Mouse (Mus musculus) limb, embryonic 14.5 days (tissue): ENCODE data around the gene Acap3. TPM values are rescaled to one million over a fixed set of nuclear protein-coding genes. Genes with fewer than 3 reads are reported as not detected.

Experiments used
- ATAC-seq: fragments of 200-750 bp; cut with Nextera tagmentation; 2 replicates; pipeline ENCODE4 v1.8.0; 2017; ENCODE audit warnings: low read depth, moderate number of reproducible peaks, moderate TSS enrichment; ENCODE audit not compliant: low FRiP score
- DNase-seq: peaks from one replicate; pipeline ENCODE4 v3.0.0-alpha.2; 2015; ENCODE audit warnings: low spot score
- H3K27ac ChIP-seq: fragments of 300-500 bp; sonication (generic); replicated peaks from 2 replicates; pipeline ENCODE4 v1.5.1; 2014; ENCODE audit warnings: low read depth, mild to moderate bottlenecking, low read length, moderate library complexity, mixed read lengths
- H3K27me3 ChIP-seq: fragments of 300-500 bp; sonication (generic); 2 replicates; pipeline ENCODE4 v1.6.1; 2014; ENCODE audit warnings: low read length, mixed read lengths; ENCODE audit not compliant: control insufficient read depth, insufficient read depth
- H3K36me3 ChIP-seq: fragments of 300-500 bp; sonication (generic); 2 replicates; pipeline ENCODE4 v1.6.1; 2014; ENCODE audit warnings: mild to moderate bottlenecking, low read length, moderate library complexity, mixed read lengths; ENCODE audit not compliant: control insufficient read depth, insufficient read depth
- H3K4me1 ChIP-seq: fragments of 300-500 bp; sonication (generic); 2 replicates; pipeline ENCODE4 v1.6.1; 2014; ENCODE audit warnings: antibody characterized with exemption, low read length, mixed read lengths; ENCODE audit not compliant: control insufficient read depth, insufficient read depth
- H3K4me2 ChIP-seq: fragments of 300-500 bp; sonication (generic); replicated peaks from 2 replicates; pipeline ENCODE4 v1.6.1; 2014; ENCODE audit warnings: low read depth, mild to moderate bottlenecking, low read length, moderate library complexity; ENCODE audit not compliant: severe bottlenecking
- H3K4me3 ChIP-seq: fragments of 300-500 bp; sonication (generic); replicated peaks from 2 replicates; pipeline ENCODE4 v1.5.1; 2014; ENCODE audit warnings: low read length
- H3K9ac ChIP-seq: fragments of 300-500 bp; sonication (generic); 2 replicates; pipeline ENCODE4 v1.6.1; 2014; ENCODE audit warnings: mild to moderate bottlenecking, low read depth, low read length, moderate library complexity; ENCODE audit not compliant: severe bottlenecking
- H3K9me3 ChIP-seq: fragments of 300-500 bp; sonication (generic); 2 replicates; pipeline ENCODE4 v1.6.1; 2016; ENCODE audit warnings: low read length; ENCODE audit not compliant: control insufficient read depth
- POLR2A ChIP-seq: fragments of 200-500 bp; IDR thresholded peaks from 2 replicates; pipeline ENCODE4 v1.8.0; 2012; ENCODE audit warnings: inconsistent platforms, mild to moderate bottlenecking, moderate library complexity, borderline replicate concordance; ENCODE audit not compliant: insufficient read depth, insufficient read length; ENCODE audit errors: extremely low read depth
- WGBS: fragments of 180-500 bp; shearing (Covaris S2); extraction: QIAGEN DNeasy Blood & Tissue Kit; methylation state at CpG from one replicate; pipeline ENCODE4 v1.1.7; 2014; 5-methylcytosine and 5-hydroxymethylcytosine counted together
- polyA plus RNA-seq, 2 experiments: library from polyadenylated mRNA; depleted of rRNA in 1 of 2; stranded (reverse) in 1 of 2; unstranded in 1 of 2; fragments of >200 nt; fragmentation: Nextera tagmentation in 1 of 2; extraction: Ambion mirVana in 1 of 2; gene quantifications; 2 replicates each; pipeline versions ENCODE4 v1.2.1 to v1.2.3; 2012 to 2014

Acap3 gene
- polyA plus RNA-seq, 2 experiments, result 22.6 to 33.8 TPM

- no peak for ATAC-seq
- Histone ChIP-seq H3K9me3 (no peaks in the 10 kb centered on the region), H3K4me3 (no peak overlapping the region), H3K27ac (no peak overlapping the region), H3K9ac (no peak overlapping the region), H3K4me1 (no peaks in the 10 kb centered on the region), H3K4me2 (no peak overlapping the region), H3K36me3 (peaks cover 47% of the 10 kb centered on the region), H3K27me3 (no peaks in the 10 kb centered on the region)
- DNase-seq, result no peak
- no peak for TF ChIP-seq POLR2A
- 89% methylated on average over 13 of the region's 13 CpGs for WGBS
Measured at GRCm38 (mm10) chr4:155904318-155905102, 12.9 kb downstream of the Acap3 start.

GRCm38 (mm10) chr4:155905634-155906033, 14.0 kb downstream of the Acap3 start:
- no peak overlapping the region for H3K27ac ChIP-seq
- no peak overlapping the region for H3K9ac ChIP-seq
- no peak for TF ChIP-seq POLR2A
- no peaks in the 10 kb centered on the region for H3K4me1 ChIP-seq
- WGBS, result 89% methylated on average over 10 of the region's 13 CpGs
- ATAC-seq, result no peak
- no peak for DNase-seq
- H3K27me3 ChIP-seq, result no peaks in the 10 kb centered on the region
- no peak overlapping the region for H3K4me3 ChIP-seq
- H3K9me3 ChIP-seq, result no peaks in the 10 kb centered on the region
- peaks cover 37% of the 10 kb centered on the region for H3K36me3 ChIP-seq
- no peak overlapping the region for H3K4me2 ChIP-seq

DNA sequence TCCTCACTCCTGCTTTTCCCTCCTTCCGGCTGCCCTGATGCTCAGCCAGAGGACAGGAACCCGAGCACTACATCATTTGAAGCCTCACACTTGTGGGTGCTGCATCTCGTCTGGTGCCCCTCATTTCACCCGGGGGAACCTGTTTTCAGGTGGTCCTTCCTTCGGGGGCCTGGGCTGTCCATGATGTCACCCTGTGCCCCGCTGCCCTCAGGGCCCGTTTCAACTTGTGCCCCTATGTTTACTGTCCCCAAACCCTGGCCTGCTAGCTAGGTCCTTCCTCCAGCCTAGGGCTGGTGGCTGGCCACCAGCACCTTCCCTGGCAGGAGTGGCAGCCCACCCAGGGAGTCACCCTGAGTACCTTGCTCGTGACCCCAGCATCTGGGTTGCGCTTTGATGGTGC, 14.5 kb downstream of the Acap3 start:
- no peak for ATAC-seq

GRCm38 (mm10) chr4:155907003-155907402, 15.4 kb downstream of the Acap3 start:
- H3K4me3 ChIP-seq, result no peak overlapping the region
- peaks cover 23% of the 10 kb centered on the region for H3K36me3 ChIP-seq
- H3K9me3 ChIP-seq, result no peaks in the 10 kb centered on the region
- H3K27ac ChIP-seq, result no peak overlapping the region
- 88% methylated on average over 11 of the region's 11 CpGs for WGBS
- no peak overlapping the region for H3K9ac ChIP-seq
- ATAC-seq, result no peak
- no peaks in the 10 kb centered on the region for H3K27me3 ChIP-seq
- TF ChIP-seq POLR2A, result no peak
- DNase-seq, result no peak
- no peaks in the 10 kb centered on the region for H3K4me1 ChIP-seq
- no peak overlapping the region for H3K4me2 ChIP-seq

More for the DNA sequence above, 14.5 kb downstream of the Acap3 start:
- Histone ChIP-seq H3K4me2 (no peak overlapping the region), H3K9me3 (no peaks in the 10 kb centered on the region), H3K9ac (no peak overlapping the region), H3K36me3 (peaks cover 32% of the 10 kb centered on the region), H3K4me1 (no peaks in the 10 kb centered on the region), H3K4me3 (no peak overlapping the region), H3K27ac (no peak overlapping the region), H3K27me3 (no peaks in the 10 kb centered on the region)
- DNase-seq, result no peak
- TF ChIP-seq POLR2A, result no peak
- 77% methylated on average over 8 of the region's 9 CpGs for WGBS

DNA sequence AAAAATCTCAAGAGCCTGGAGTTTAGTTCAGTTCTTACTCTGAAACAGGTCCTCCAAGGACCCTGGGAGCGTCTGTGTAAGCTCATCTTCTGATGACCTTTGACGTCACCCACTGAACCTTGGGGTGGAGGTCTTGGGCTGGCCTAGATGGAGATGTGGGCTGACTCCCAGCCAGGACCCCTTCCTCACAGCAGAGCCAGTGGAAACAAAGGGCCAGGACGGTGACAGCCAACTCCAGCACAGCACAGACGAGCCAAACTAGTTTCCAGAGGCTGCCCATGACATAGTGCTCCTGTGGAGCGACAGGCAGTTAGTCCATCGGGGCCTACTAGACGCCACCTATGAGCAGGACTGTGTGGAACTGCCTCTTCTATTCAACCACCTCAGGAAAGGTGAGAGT, 16.7 kb downstream of the Acap3 start:
- H3K27ac ChIP-seq, result no peak overlapping the region
- no peak overlapping the region for H3K4me3 ChIP-seq
- H3K36me3 ChIP-seq, result peaks cover 12% of the 10 kb centered on the region
- H3K9ac ChIP-seq, result no peak overlapping the region
- H3K4me2 ChIP-seq, result no peak overlapping the region
- no peaks in the 10 kb centered on the region for H3K4me1 ChIP-seq
- H3K9me3 ChIP-seq, result no peaks in the 10 kb centered on the region
- TF ChIP-seq POLR2A, result no peak
- no peak for ATAC-seq
- H3K27me3 ChIP-seq, result no peaks in the 10 kb centered on the region
- WGBS, result 65% methylated on average over 7 of the region's 7 CpGs
- DNase-seq, result no peak
